23 mouse cellular contexts compared by ENCODE assay signal in the genomic region with DNA sequence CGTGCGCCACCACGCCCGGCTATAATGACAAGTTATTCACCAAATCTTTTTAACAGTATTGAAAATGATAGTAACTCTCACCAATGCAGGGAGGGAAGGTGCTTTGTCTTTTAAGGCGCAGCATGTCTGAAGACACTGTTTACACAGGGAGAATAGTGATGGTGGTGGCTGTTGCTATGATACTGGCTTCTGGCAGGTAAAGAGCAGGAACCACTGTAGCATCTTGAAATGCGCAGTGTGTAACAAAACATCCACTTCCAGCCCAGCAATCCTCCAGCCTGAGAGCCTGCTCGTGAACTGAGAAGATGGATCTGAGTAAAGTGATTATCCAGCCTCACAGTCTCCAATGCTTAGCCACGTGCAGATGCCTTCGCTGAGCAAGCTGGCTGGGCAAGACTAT.
"Had no signal": no experiment of that assay in that cellular context is flagged by ENCODE, and none has a peak within 500 bp of the region (broad histone marks: within the 10 kb centered on the region; RNA-seq: fewer than 3 reads in every experiment).

No protein-coding gene starts in this region.

- ATAC-seq: intestine, embryonic 16.5 days had no signal

- H3K4me3 ChIP-seq: heart, embryonic 13.5 days; heart, embryonic 15.5 days; hindbrain, embryonic 12.5 days; hindbrain, embryonic 15.5 days; layer of hippocampus, adult 2 months; left cerebral cortex, adult 2 months; limb, embryonic 10.5 days; limb, embryonic 12.5 days; liver, embryonic 13.5 days had no signal

- DNase-seq: gastrocnemius, postnatal 14 days; gastrocnemius, postnatal 36 days; heart, adult 18-20 months; heart, postnatal 14 days; heart, postnatal 36 days; kidney, adult 11 months; kidney, adult 8-10 months; kidney, postnatal 10 days; kidney, postnatal 25 days; kidney, postnatal 4 days; liver; liver, embryonic 13.5 days had no signal

- H3K9me3 ChIP-seq: heart, embryonic 13.5 days; heart, embryonic 15.5 days; hindbrain, embryonic 12.5 days; hindbrain, embryonic 15.5 days; limb, embryonic 10.5 days; limb, embryonic 12.5 days; liver, embryonic 13.5 days had no signal

- H3K4me2 ChIP-seq: heart, embryonic 11.5 days; heart, embryonic 13.5 days; heart, embryonic 15.5 days; hindbrain, embryonic 12.5 days; hindbrain, embryonic 15.5 days; limb, embryonic 12.5 days; liver, embryonic 11.5 days; liver, embryonic 13.5 days had no signal

- H3K27me3 ChIP-seq: heart, embryonic 13.5 days; heart, embryonic 15.5 days; hindbrain, embryonic 12.5 days; hindbrain, embryonic 15.5 days; limb, embryonic 12.5 days; liver, embryonic 13.5 days had no signal

- H3K27ac ChIP-seq: heart, embryonic 13.5 days; heart, embryonic 15.5 days; hindbrain, embryonic 12.5 days; hindbrain, embryonic 15.5 days; layer of hippocampus, adult 2 months; left cerebral cortex, adult 2 months; limb, embryonic 10.5 days; limb, embryonic 12.5 days; liver, embryonic 13.5 days had no signal

- H3K9ac ChIP-seq: heart, embryonic 13.5 days; heart, embryonic 15.5 days; hindbrain, embryonic 12.5 days; hindbrain, embryonic 15.5 days; limb, embryonic 12.5 days; liver, embryonic 13.5 days had no signal

- H3K4me1 ChIP-seq: heart, embryonic 13.5 days; heart, embryonic 15.5 days; hindbrain, embryonic 12.5 days; hindbrain, embryonic 15.5 days; limb, embryonic 10.5 days; limb, embryonic 12.5 days; liver, embryonic 13.5 days had no signal

- H3K36me3 ChIP-seq: heart, embryonic 13.5 days; heart, embryonic 15.5 days; hindbrain, embryonic 12.5 days; hindbrain, embryonic 15.5 days; limb, embryonic 10.5 days; limb, embryonic 12.5 days; liver, embryonic 13.5 days had no signal
